Comparison of ENCODE assay signal across 9 mouse cellular contexts in the genomic region with DNA sequence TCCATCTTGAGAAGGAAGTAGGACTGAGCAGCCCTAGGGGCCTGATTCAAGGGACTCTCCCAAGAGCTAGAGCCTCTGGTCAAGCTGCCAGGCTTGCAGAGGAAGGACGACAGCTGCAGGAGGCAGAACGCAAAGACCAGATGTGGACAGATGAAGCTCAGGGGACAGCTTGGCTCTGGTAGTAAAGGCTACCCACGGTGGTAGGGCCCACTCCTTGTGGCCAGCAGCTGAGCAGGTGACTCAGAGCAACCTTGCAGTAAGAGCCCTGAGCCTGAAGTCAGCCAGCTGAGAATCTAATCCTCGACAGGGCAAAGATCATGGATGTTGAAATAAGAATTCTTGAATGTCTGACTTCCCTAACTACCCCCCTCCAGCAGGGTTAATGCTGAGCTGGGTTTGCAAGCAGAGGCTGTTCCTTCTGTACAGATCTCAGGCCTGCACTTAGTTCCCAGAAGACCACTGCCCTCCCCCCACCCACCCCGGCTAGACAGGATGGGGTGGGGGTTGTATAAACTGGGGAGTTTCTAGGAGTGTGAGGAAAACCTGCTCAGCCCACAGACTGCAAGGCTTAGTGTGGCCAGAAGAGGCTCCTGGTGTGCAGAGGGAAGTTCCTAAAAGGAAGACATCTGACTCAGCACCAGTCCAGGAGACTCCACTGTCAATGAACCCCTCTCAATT. TPM values are rescaled to one million over a fixed set of nuclear protein-coding genes. Genes with fewer than 3 reads are reported as not detected.
DNase-seq lines count a peak whose midpoint lies in the region; ATAC-seq and TF ChIP-seq lines count a peak whose summit lies in the region.
"Had no signal": no experiment of that assay in that cellular context is flagged by ENCODE, and none has a peak within 500 bp of the region (broad histone marks: within the 10 kb centered on the region; RNA-seq: fewer than 3 reads in every experiment).

No protein-coding gene starts in this region.

- no peak overlapping the region for H3K4me3 ChIP-seq in CH12.LX (replicated peaks in 1 of 3; ENCODE audit: low read depth in 2 of 3, low read length in 2 of 3, poor library complexity in 1 of 3)
- H3K4me3 ChIP-seq in limb, embryonic 14.5 days (replicated peaks; ENCODE audit: low read length) = no peak overlapping the region

- TF ChIP-seq RAD21 in CH12.LX (IDR thresholded peaks at IDR 0.05; ENCODE audit: low read depth, low read length) = peak; percentile 24

- 26% methylated on average over 5 of the region's 5 CpGs for WGBS in limb, embryonic 14.5 days

- DNase-seq in frontal cortex, postnatal 14 days (ENCODE audit: low spot score in 2 of 2) = no peak
- no peak for DNase-seq in CH12.LX (ENCODE audit: extremely low read depth)
- DNase-seq in heart, postnatal 10 days = peak; percentile 35 to 46
- DNase-seq in limb, embryonic 14.5 days (ENCODE audit: low spot score) = no peak
- DNase-seq in embryo, embryonic 10.5 days (ENCODE audit: low spot score) = no peak
- no peak for DNase-seq in urinary bladder, adult 18-20 months (ENCODE audit: low spot score in 2 of 2)
- no peak for DNase-seq in c-Kit-positive CD71-positive TER-119-positive erythroid progenitor cells, embryonic 14.5 days (ENCODE audit: low spot score)

- no peaks in the 10 kb centered on the region for H3K36me3 ChIP-seq in CH12.LX (replicated peaks in 1 of 2; ENCODE audit: control insufficient read depth in 1 of 2, insufficient read depth in 1 of 2, low read length in 1 of 2)
- H3K36me3 ChIP-seq in limb, embryonic 14.5 days (ENCODE audit: control insufficient read depth, insufficient read depth, low read length) = no peaks in the 10 kb centered on the region

- TF ChIP-seq EP300 in CH12.LX (IDR thresholded peaks at IDR 0.05; ENCODE audit: low read length) = no peak

- intact Hi-C loops in heart, postnatal 10 days (cut with DNase I) = no loop called here

- 0 out of 2 replicates have a peak overlapping the region, but pooled peaks have one; percentile 24 for H3K4me2 ChIP-seq in CH12.LX (ENCODE audit: insufficient read depth, low read depth, poor library complexity, severe bottlenecking)
- no peak overlapping the region for H3K4me2 ChIP-seq in limb, embryonic 14.5 days (replicated peaks; ENCODE audit: low read depth, low read length, severe bottlenecking)

- H3K79me2 ChIP-seq in CH12.LX (replicated peaks; ENCODE audit: control insufficient read depth, extremely low read depth, insufficient read depth, poor library complexity, severe bottlenecking) = no peaks in the 10 kb centered on the region

- no peak for TF ChIP-seq POLR2A in CH12.LX (IDR thresholded peaks at IDR 0.05; ENCODE audit: low read depth, low read length)
- TF ChIP-seq POLR2A in limb, embryonic 14.5 days (IDR thresholded peaks at IDR 0.05; ENCODE audit: borderline replicate concordance, extremely low read depth, insufficient read depth, insufficient read length) = no peak

- in situ Hi-C loops in CH12.LX (cut with MboI; ENCODE audit: low pct_ligation_motif_present, low pct_unique_long_range_greater_than_20kb, low sequenced_read_pairs) = no loop called here

- no peaks in the 10 kb centered on the region for H3K9me3 ChIP-seq in CH12.LX (replicated peaks; ENCODE audit: low read length)
- no peaks in the 10 kb centered on the region for H3K9me3 ChIP-seq in limb, embryonic 14.5 days (ENCODE audit: control insufficient read depth, low read length)

- TF ChIP-seq CTCF in CH12.LX (conservative IDR thresholded peaks at IDR 0.05 in 1 of 2, IDR thresholded peaks at IDR 0.05 in 1 of 2; ENCODE audit: low read depth in 2 of 2, low read length in 2 of 2) = peak in 1 of 2 experiments; percentile 38; a peak in 2 of 4 replicates

- peak; percentile 52; the same call in 1 of the 2 replicates for ATAC-seq in frontal cortex, adult (ENCODE audit: low TSS enrichment)
- ATAC-seq in limb, embryonic 14.5 days (ENCODE audit: low FRiP score, low read depth) = peak; percentile 34; the same call in 1 of the 2 replicates

- no peaks in the 10 kb centered on the region for H3K27me3 ChIP-seq in CH12.LX (replicated peaks)
- no peaks in the 10 kb centered on the region for H3K27me3 ChIP-seq in limb, embryonic 14.5 days (ENCODE audit: control insufficient read depth, insufficient read depth, low read length)

- H3K4me1 ChIP-seq in CH12.LX (ENCODE audit: control insufficient read depth in 1 of 2, insufficient read depth in 2 of 2) = peaks cover 5 to 32% of the 10 kb centered on the region in 2 experiments
- H3K4me1 ChIP-seq in limb, embryonic 14.5 days (ENCODE audit: control insufficient read depth, insufficient read depth, low read length) = no peaks in the 10 kb centered on the region

- H3K27ac ChIP-seq in CH12.LX (ENCODE audit: insufficient read depth, low read depth) = peak overlapping the region; percentile 17
- H3K27ac ChIP-seq in limb, embryonic 14.5 days (replicated peaks; ENCODE audit: low read depth, low read length) = no peak overlapping the region

- 0 out of 2 replicates have a peak overlapping the region, but pooled peaks have one; percentile 0 for H3K9ac ChIP-seq in CH12.LX (ENCODE audit: insufficient read depth, low read depth)
- H3K9ac ChIP-seq in limb, embryonic 14.5 days (ENCODE audit: low read depth, low read length, severe bottlenecking) = no peak overlapping the region

- dilution Hi-C loops in CH12.LX (cut with MboI; ENCODE audit: extremely low pct_ligation_motif_present, extremely low pct_unique_long_range_greater_than_20kb, low sequenced_read_pairs) = no loop called here

TF ChIP-seq in CH12.LX, 34 proteins besides CTCF, POLR2A, EP300 and RAD21 (continues in another document):
- TF ChIP-seq NELFE (IDR thresholded peaks at IDR 0.05; ENCODE audit: low read depth, low read length) (no peak), NRF1 (IDR thresholded peaks at IDR 0.05; ENCODE audit: low read depth, low read length) (0 out of 2 replicates have a peak, but pooled peaks have one; percentile 20), SIN3A (IDR thresholded peaks at IDR 0.05; ENCODE audit: low read length) (no peak), GABPA (IDR thresholded peaks at IDR 0.05; ENCODE audit: insufficient replicate concordance, low read depth, low read length) (no peak), POLR2AphosphoS2 (IDR thresholded peaks at IDR 0.05; ENCODE audit: low read depth, low read length) (no peak), E2F4 (IDR thresholded peaks at IDR 0.05; ENCODE audit: insufficient replicate concordance, low read depth, low read length) (no peak), KAT2A (IDR thresholded peaks at IDR 0.05; ENCODE audit: insufficient replicate concordance, low read length) (no peak), MAX (IDR thresholded peaks at IDR 0.05; ENCODE audit: low read length) (no peak), CHD1 (IDR thresholded peaks at IDR 0.05; ENCODE audit: low read depth, low read length) (0 out of 2 replicates have a peak, but pooled peaks have one; percentile 23), ETS1 (conservative IDR thresholded peaks at IDR 0.05; ENCODE audit: low read depth, low read length) (0 out of 2 replicates have a peak, but pooled peaks have one; percentile 23), PAX5 (IDR thresholded peaks at IDR 0.05; ENCODE audit: low read length) (no peak), ZKSCAN1 (IDR thresholded peaks at IDR 0.05; ENCODE audit: borderline replicate concordance, low read depth, low read length) (no peak), MAFK (IDR thresholded peaks at IDR 0.05; ENCODE audit: insufficient replicate concordance, low read length) (peak; percentile 86), MXI1 (IDR thresholded peaks at IDR 0.05; ENCODE audit: low read depth, low read length) (no peak; the same call in 1 of the 2 replicates), MYC (IDR thresholded peaks at IDR 0.05; ENCODE audit: low read depth, low read length) (no peak), IRF4 (IDR thresholded peaks at IDR 0.05; ENCODE audit: low read depth, low read length) (peak; percentile 60), ZMIZ1 (IDR thresholded peaks at IDR 0.05; ENCODE audit: low read depth, low read length) (no peak), UBTF (IDR thresholded peaks at IDR 0.05; ENCODE audit: low read depth, low read length) (no peak), MAZ (IDR thresholded peaks at IDR 0.05; ENCODE audit: low read depth, low read length) (0 out of 2 replicates have a peak, but pooled peaks have one; percentile 17), MEF2A (IDR thresholded peaks at IDR 0.05; ENCODE audit: borderline replicate concordance, low read depth, low read length) (no peak; the same call in 1 of the 2 replicates), ZC3H11A (IDR thresholded peaks at IDR 0.05; ENCODE audit: low read depth, low read length) (no peak), JUN (IDR thresholded peaks at IDR 0.05; ENCODE audit: insufficient read depth, low read depth, low read length) (no peak), SMC3 (IDR thresholded peaks at IDR 0.05; ENCODE audit: low read depth, low read length) (peak; percentile 29; the same call in 1 of the 2 replicates), JUND (conservative IDR thresholded peaks at IDR 0.05; ENCODE audit: low read depth, low read length) (no peak), USF2 (conservative IDR thresholded peaks at IDR 0.05; ENCODE audit: low read depth, low read length) (no peak), ZNF384 (IDR thresholded peaks at IDR 0.05; ENCODE audit: low read depth, low read length) (no peak), HCFC1 (IDR thresholded peaks at IDR 0.05; ENCODE audit: low read depth, low read length) (no peak), CHD2 (IDR thresholded peaks at IDR 0.05; ENCODE audit: low read length) (0 out of 2 replicates have a peak, but pooled peaks have one; percentile 39), USF1 (IDR thresholded peaks at IDR 0.05; ENCODE audit: low read depth, low read length) (no peak), ELF1 (IDR thresholded peaks at IDR 0.05; ENCODE audit: low read depth, low read length) (peak; percentile 52; the same call in 1 of the 2 replicates), RCOR1 (conservative IDR thresholded peaks at IDR 0.05; ENCODE audit: low read depth, low read length) (no peak), TCF12 (IDR thresholded peaks at IDR 0.05; ENCODE audit: low read depth, low read length) (peak; percentile 80), BHLHE40 (IDR thresholded peaks at IDR 0.05; ENCODE audit: low read depth, low read length) (no peak)

RNA-seq across cellular contexts. Expression of a gene that starts 14.3 kb away (rescaled TPM):
- total RNA-seq in CH12.LX (2012; rRNA removed) = 55.4 and 82.4 TPM in 2 replicates
- total RNA-seq in CH12.LX (2014; rRNA removed) = 81.8 and 98.8 TPM in 2 replicates
- 233 and 244 TPM in 2 replicates for polyA plus RNA-seq in CH12.LX (2012; ENCODE audit: insufficient read length, low read depth)
- 10 to 100 TPM; 79.7 to 88.1 TPM for total RNA-seq in heart, postnatal 10 days (2021)
- 104 and 143 TPM in 2 replicates for polyA plus RNA-seq in limb, embryonic 14.5 days (2012; rRNA removed)
- 24.2 and 26.9 TPM in 2 replicates for polyA plus RNA-seq in limb, embryonic 14.5 days (2014; fragmentation: Nextera tagmentation; extraction: Ambion mirVana)

RNA-seq across cellular contexts. Expression of a gene that starts 48.1 kb away (rescaled TPM):
- total RNA-seq in CH12.LX (2012; rRNA removed) (0.08 TPM in 2 replicates), CH12.LX (2014; rRNA removed) (not detected in 2 replicates)
- not detected in 2 replicates for polyA plus RNA-seq in CH12.LX (2012; ENCODE audit: insufficient read length, low read depth)
- total RNA-seq in heart, postnatal 10 days (2021) = 1 to 10 TPM; 2.4 to 2.6 TPM
- polyA plus RNA-seq in limb, embryonic 14.5 days (2012; rRNA removed) = 6.4 and 7.1 TPM in 2 replicates
- polyA plus RNA-seq in limb, embryonic 14.5 days (2014; fragmentation: Nextera tagmentation; extraction: Ambion mirVana) = 12.0 and 12.9 TPM in 2 replicates
- total RNA-seq: MEL had no signal

Comparison
In these comparisons a context has a peak if more than half of its experiments do, and no peak if none do; other contexts are left out.
1. DNase-seq: peak in heart, postnatal 10 days (2 of 2); none in frontal cortex, postnatal 14 days (0 of 2), CH12.LX (single experiment), limb, embryonic 14.5 days (single experiment), embryo, embryonic 10.5 days (single experiment), urinary bladder, adult 18-20 months (0 of 2) and c-Kit-positive CD71-positive TER-119-positive erythroid progenitor cells, embryonic 14.5 days (single experiment).